Mouse (Mus musculus): ENCODE measurements around the gene Fzr1. TPM values are rescaled to one million over a fixed set of nuclear protein-coding genes. Genes with fewer than 3 reads are reported as not detected.

Gene Fzr1
- polyA plus RNA-seq, 1 experiment from 2014 or later, result 70.0 TPM

- Histone ChIP-seq H3K4me3 (ENCODE audit: low read depth, low read length) (0 out of 2 replicates have a peak overlapping the region, but pooled peaks have one; percentile 15), H3K4me1 (ENCODE audit: control insufficient read depth, insufficient read depth, low read length) (peaks cover 29% of the 10 kb centered on the region), H3K4me2 (peak overlapping the region; percentile 83), H3K9ac (ENCODE audit: low read depth, low read length) (no peak overlapping the region), H3K27me3 (ENCODE audit: control insufficient read depth, insufficient read depth, low read length) (peaks cover 17% of the 10 kb centered on the region), H3K27ac (ENCODE audit: low read depth, low read length) (0 out of 2 replicates have a peak overlapping the region, but pooled peaks have one; percentile 36), H3K36me3 (ENCODE audit: control insufficient read depth, insufficient read depth, low read length) (no peaks in the 10 kb centered on the region), H3K9me3 (replicated peaks; ENCODE audit: control insufficient read depth, low read length) (no peaks in the 10 kb centered on the region)
- ATAC-seq (replicated peaks; ENCODE audit: insufficient number of reproducible peaks, low FRiP score, low TSS enrichment), result no peak
- 57% methylated on average over 4 of the region's 4 CpGs for WGBS (ENCODE audit: insufficient replicate concordance)
Measured at GRCm38 (mm10) chr10:81423476-81424245, 45.3 kb upstream of the Fzr1 start.

GRCm38 (mm10) chr10:81422661-81423217 is 44.4 kb upstream of the Fzr1 start:
- no peak overlapping the region for H3K4me2 ChIP-seq
- peaks cover 16% of the 10 kb centered on the region for H3K27me3 ChIP-seq (ENCODE audit: control insufficient read depth, insufficient read depth, low read length)
- H3K4me1 ChIP-seq (ENCODE audit: control insufficient read depth, insufficient read depth, low read length), result peaks cover 36% of the 10 kb centered on the region
- no peak overlapping the region for H3K9ac ChIP-seq (ENCODE audit: low read depth, low read length)
- 80% methylated on average over 3 of the region's 3 CpGs for WGBS (ENCODE audit: insufficient replicate concordance)
- H3K4me3 ChIP-seq (ENCODE audit: low read depth, low read length), result no peak overlapping the region
- H3K9me3 ChIP-seq (replicated peaks; ENCODE audit: control insufficient read depth, low read length), result no peaks in the 10 kb centered on the region
- H3K36me3 ChIP-seq (ENCODE audit: control insufficient read depth, insufficient read depth, low read length), result no peaks in the 10 kb centered on the region
- ATAC-seq (replicated peaks; ENCODE audit: insufficient number of reproducible peaks, low FRiP score, low TSS enrichment), result no peak
- H3K27ac ChIP-seq (ENCODE audit: low read depth, low read length), result no peak overlapping the region

GRCm38 (mm10) chr10:81422191-81422590 is 43.9 kb upstream of the Fzr1 start:
- no peak overlapping the region for H3K9ac ChIP-seq (ENCODE audit: low read depth, low read length)
- WGBS (ENCODE audit: insufficient replicate concordance), result 76% methylated on average over 6 of the region's 6 CpGs

GRCm38 (mm10) chr10:81421797-81422100 is 43.4 kb upstream of the Fzr1 start:
- no peak overlapping the region for H3K27ac ChIP-seq (ENCODE audit: low read depth, low read length)
- peaks cover 39% of the 10 kb centered on the region for H3K4me1 ChIP-seq (ENCODE audit: control insufficient read depth, insufficient read depth, low read length)
- H3K4me2 ChIP-seq, result no peak overlapping the region
- no peaks in the 10 kb centered on the region for H3K36me3 ChIP-seq (ENCODE audit: control insufficient read depth, insufficient read depth, low read length)
- no peak overlapping the region for H3K9ac ChIP-seq (ENCODE audit: low read depth, low read length)
- WGBS (ENCODE audit: insufficient replicate concordance), result 65% methylated on average over 5 of the region's 5 CpGs
- no peak for ATAC-seq (replicated peaks; ENCODE audit: insufficient number of reproducible peaks, low FRiP score, low TSS enrichment)
- H3K9me3 ChIP-seq (replicated peaks; ENCODE audit: control insufficient read depth, low read length), result no peaks in the 10 kb centered on the region
- peaks cover 13% of the 10 kb centered on the region for H3K27me3 ChIP-seq (ENCODE audit: control insufficient read depth, insufficient read depth, low read length)
- no peak overlapping the region for H3K4me3 ChIP-seq (ENCODE audit: low read depth, low read length)

More at GRCm38 (mm10) chr10:81422191-81422590, 43.9 kb upstream of the Fzr1 start:
- Histone ChIP-seq H3K4me2 (no peak overlapping the region), H3K9me3 (replicated peaks; ENCODE audit: control insufficient read depth, low read length) (no peaks in the 10 kb centered on the region), H3K36me3 (ENCODE audit: control insufficient read depth, insufficient read depth, low read length) (no peaks in the 10 kb centered on the region), H3K27me3 (ENCODE audit: control insufficient read depth, insufficient read depth, low read length) (peaks cover 14% of the 10 kb centered on the region), H3K4me3 (ENCODE audit: low read depth, low read length) (no peak overlapping the region), H3K27ac (ENCODE audit: low read depth, low read length) (no peak overlapping the region), H3K4me1 (ENCODE audit: control insufficient read depth, insufficient read depth, low read length) (peaks cover 38% of the 10 kb centered on the region)
- no peak for ATAC-seq (replicated peaks; ENCODE audit: insufficient number of reproducible peaks, low FRiP score, low TSS enrichment)

- Histone ChIP-seq H3K27ac (ENCODE audit: low read depth, low read length) (no peak overlapping the region), H3K27me3 (ENCODE audit: control insufficient read depth, insufficient read depth, low read length) (peaks cover 13% of the 10 kb centered on the region), H3K36me3 (ENCODE audit: control insufficient read depth, insufficient read depth, low read length) (no peaks in the 10 kb centered on the region), H3K9ac (ENCODE audit: low read depth, low read length) (no peak overlapping the region), H3K9me3 (replicated peaks; ENCODE audit: control insufficient read depth, low read length) (no peaks in the 10 kb centered on the region), H3K4me2 (no peak overlapping the region), H3K4me3 (ENCODE audit: low read depth, low read length) (no peak overlapping the region), H3K4me1 (ENCODE audit: control insufficient read depth, insufficient read depth, low read length) (peaks cover 41% of the 10 kb centered on the region)
- WGBS (ENCODE audit: insufficient replicate concordance), result 74% methylated on average over 4 of the region's 4 CpGs
- no peak for ATAC-seq (replicated peaks; ENCODE audit: insufficient number of reproducible peaks, low FRiP score, low TSS enrichment)
Measured at GRCm38 (mm10) chr10:81421041-81421796, 42.9 kb upstream of the Fzr1 start.

- Histone ChIP-seq H3K27me3 (ENCODE audit: control insufficient read depth, insufficient read depth, low read length) (peaks cover 9% of the 10 kb centered on the region), H3K36me3 (ENCODE audit: control insufficient read depth, insufficient read depth, low read length) (no peaks in the 10 kb centered on the region), H3K9me3 (replicated peaks; ENCODE audit: control insufficient read depth, low read length) (no peaks in the 10 kb centered on the region), H3K4me2 (no peak overlapping the region), H3K27ac (ENCODE audit: low read depth, low read length) (no peak overlapping the region), H3K4me1 (ENCODE audit: control insufficient read depth, insufficient read depth, low read length) (peaks cover 46% of the 10 kb centered on the region), H3K9ac (ENCODE audit: low read depth, low read length) (no peak overlapping the region), H3K4me3 (ENCODE audit: low read depth, low read length) (no peak overlapping the region)
- no peak for ATAC-seq (replicated peaks; ENCODE audit: insufficient number of reproducible peaks, low FRiP score, low TSS enrichment)
- WGBS (ENCODE audit: insufficient replicate concordance), result 77% methylated on average over 40 of the region's 40 CpGs
Measured at GRCm38 (mm10) chr10:81420191-81420767, 42.0 kb upstream of the Fzr1 start.

- no peaks in the 10 kb centered on the region for H3K9me3 ChIP-seq (replicated peaks; ENCODE audit: control insufficient read depth, low read length)
- peaks cover 7% of the 10 kb centered on the region; the same call in 1 of the 2 replicates for H3K27me3 ChIP-seq (ENCODE audit: control insufficient read depth, insufficient read depth, low read length)
- 0 out of 2 replicates have a peak overlapping the region, but pooled peaks have one; percentile 22 for H3K9ac ChIP-seq (ENCODE audit: low read depth, low read length)
- WGBS (ENCODE audit: insufficient replicate concordance), result 84% methylated on average over 10 of the region's 10 CpGs
- no peak overlapping the region for H3K27ac ChIP-seq (ENCODE audit: low read depth, low read length)
- no peak for ATAC-seq (replicated peaks; ENCODE audit: insufficient number of reproducible peaks, low FRiP score, low TSS enrichment)
- H3K36me3 ChIP-seq (ENCODE audit: control insufficient read depth, insufficient read depth, low read length), result no peaks in the 10 kb centered on the region
- H3K4me3 ChIP-seq (ENCODE audit: low read depth, low read length), result no peak overlapping the region
- H3K4me2 ChIP-seq, result no peak overlapping the region
- peaks cover 51% of the 10 kb centered on the region for H3K4me1 ChIP-seq (ENCODE audit: control insufficient read depth, insufficient read depth, low read length)
Measured at GRCm38 (mm10) chr10:81419111-81419928, 41.0 kb upstream of the Fzr1 start.
